Mouse (Mus musculus): Measurements from ENCODE around the gene Ppp1r14a.

Gene Ppp1r14a

DNA sequence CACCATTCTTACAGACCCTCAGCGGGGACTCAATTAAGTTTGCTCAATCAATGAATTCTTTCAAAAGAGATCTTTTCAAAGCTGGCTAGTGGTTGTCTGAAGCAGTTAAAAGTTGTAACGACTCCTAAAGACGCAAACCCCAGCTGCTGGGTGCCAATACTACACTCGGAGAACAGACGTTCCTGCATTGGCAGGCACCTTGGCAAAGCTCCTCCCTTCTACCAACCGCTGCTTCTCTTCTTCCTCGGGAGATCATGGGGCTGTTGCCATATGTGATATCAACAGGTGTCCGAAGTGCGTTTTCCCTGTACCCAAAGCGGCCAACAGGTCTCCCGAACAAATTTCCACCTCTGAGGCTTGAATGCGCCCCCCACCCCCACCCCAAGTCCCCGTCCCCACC is 8.3 kb upstream of the Ppp1r14a start:
- DNase-seq, result peak; percentile 32

- DNase-seq, result peak; percentile 80
Measured at GRCm38 (mm10) chr7:29281201-29282073, 7.7 kb upstream of the Ppp1r14a start, which contains the start of gene Spint2. Spint2 (minus strand) TSS chr7:29281912.

DNA sequence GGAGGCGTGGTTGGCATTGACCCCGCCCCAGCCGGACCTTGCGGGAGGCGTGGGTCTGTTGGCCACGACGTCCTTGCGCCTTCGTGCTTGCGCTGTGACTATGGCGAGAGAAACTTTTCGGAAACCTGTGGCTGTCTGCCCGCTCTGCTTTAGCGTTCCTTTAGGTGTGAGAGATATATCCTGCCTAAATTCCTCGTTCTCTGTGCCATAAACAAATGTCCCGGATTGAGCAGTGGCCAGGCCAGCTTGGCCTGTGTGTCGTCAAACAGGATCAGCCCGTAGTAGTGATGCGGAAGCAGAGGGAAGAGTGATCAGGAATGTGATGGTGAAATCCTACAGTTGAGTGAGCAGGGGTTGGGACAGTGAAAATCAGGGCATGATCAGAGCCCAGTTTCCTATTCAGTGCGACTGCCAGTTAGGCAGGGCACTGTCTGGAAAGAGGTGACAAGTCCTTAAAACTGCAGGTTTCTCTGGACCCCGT is 7.0 kb upstream of the Ppp1r14a start:
- peak; percentile 56 for DNase-seq

- no peak for DNase-seq
Measured at GRCm38 (mm10) chr7:29283876-29284275, 5.2 kb upstream of the Ppp1r14a start.

DNA sequence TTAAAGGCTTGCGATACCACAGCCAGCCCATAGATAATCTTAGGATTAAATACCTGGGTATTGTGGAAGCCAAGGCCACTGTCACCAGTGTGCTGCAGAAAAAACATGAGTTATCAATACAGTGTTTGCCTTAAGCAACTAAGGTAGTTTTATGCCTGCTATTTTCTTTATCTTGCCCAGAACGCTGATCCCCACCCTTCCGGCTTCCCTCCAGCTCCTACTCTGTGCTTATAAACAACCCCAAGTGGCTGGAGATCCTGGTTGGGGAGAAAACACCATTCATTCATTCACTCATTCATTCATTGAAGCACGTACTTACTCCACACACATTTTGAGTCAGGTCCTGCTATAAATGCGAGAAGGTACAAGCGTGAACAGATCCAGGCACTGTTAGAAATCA is 4.6 kb upstream of the Ppp1r14a start:
- DNase-seq, result no peak

DNA sequence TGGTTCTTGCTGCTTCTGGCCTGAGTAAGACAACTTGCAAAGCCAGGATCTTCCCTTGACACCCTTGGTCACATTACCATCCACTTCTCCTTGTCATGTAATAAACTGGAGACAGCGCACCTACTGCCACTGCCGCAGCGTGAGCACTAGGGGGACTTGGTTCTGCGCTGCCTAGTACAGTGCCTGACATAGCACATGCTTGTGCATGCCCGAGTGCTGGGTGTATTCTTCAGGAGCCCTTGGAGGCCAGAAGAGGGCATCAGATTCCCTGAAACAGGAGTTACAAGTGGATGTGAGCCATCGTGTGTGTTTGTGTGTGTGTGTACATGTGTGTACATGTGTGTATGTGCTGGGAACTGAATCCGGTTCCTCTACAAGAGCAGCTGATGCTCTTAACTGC is 1.6 kb upstream of the Ppp1r14a start:
- no peak for DNase-seq

DNA sequence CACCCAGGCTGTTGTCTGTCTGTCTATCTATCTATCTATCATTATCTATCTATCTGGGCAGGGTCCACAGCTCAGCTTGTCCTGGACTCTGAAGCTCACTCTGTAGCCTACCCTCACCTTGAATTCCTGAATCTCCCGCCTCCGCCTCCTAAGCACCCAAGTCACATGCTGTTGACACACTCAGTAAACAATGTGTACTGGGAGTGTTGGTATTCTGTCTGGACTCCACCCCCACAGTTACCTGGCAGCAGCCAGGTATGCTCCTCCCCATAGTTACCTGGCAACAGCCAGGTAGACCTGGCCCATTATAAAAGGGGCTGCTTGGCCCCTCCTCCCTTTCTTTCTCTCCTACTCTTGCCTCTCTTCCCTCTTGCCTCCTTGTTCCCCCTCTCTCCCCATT is 1.0 kb upstream of the Ppp1r14a start:
- no peak for DNase-seq

- DNase-seq, result no peak
Measured at GRCm38 (mm10) chr7:29289856-29290255, 748 bp downstream of the Ppp1r14a start.

- no peak for DNase-seq
Measured at GRCm38 (mm10) chr7:29290691-29291485, 1.8 kb downstream of the Ppp1r14a start.

DNA sequence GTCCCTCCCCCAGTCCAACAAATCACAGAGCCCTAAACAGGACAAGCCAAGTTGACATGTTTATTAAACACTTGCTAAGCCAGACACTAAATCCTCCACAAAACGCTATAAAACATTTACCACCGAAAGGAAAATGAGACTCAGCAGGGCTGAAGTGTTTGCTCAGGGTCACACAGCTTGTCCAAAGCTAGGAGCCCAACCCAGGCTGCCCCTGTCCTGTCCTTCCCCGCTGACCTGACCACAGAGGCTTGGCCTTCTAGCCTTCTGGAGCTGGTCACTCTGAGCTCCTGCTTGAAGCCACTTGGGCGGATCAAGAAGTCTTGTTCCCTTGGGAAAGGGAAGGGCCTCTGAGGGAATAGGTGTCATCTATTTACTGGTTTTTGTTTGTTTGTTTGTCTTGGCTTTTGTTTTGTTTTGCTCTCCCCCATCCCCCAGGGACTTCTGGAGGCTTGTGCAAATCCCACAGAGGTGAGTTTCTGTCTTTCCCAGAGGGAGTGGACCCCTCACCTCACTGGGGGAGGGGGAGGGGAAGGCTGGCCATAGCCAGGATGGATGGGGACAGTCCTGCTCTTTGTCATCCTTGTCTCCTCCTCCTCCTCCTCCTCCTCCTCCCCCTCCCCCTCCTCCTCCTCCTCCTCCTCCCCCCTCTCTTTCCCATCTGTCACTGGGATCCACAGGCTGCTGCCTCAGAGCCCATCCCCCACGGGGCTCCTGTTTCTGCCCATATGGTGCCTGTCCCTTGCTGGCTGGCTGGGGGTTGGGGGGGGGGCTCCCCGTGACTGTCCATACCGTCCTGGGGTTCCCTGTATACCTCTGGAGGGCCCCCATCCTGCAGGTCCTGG is 2.7 kb downstream of the Ppp1r14a start:
- DNase-seq, result peak; percentile 78

GRCm38 (mm10) chr7:29292458-29293098 is 3.5 kb downstream of the Ppp1r14a start:
- DNase-seq, result no peak

DNA sequence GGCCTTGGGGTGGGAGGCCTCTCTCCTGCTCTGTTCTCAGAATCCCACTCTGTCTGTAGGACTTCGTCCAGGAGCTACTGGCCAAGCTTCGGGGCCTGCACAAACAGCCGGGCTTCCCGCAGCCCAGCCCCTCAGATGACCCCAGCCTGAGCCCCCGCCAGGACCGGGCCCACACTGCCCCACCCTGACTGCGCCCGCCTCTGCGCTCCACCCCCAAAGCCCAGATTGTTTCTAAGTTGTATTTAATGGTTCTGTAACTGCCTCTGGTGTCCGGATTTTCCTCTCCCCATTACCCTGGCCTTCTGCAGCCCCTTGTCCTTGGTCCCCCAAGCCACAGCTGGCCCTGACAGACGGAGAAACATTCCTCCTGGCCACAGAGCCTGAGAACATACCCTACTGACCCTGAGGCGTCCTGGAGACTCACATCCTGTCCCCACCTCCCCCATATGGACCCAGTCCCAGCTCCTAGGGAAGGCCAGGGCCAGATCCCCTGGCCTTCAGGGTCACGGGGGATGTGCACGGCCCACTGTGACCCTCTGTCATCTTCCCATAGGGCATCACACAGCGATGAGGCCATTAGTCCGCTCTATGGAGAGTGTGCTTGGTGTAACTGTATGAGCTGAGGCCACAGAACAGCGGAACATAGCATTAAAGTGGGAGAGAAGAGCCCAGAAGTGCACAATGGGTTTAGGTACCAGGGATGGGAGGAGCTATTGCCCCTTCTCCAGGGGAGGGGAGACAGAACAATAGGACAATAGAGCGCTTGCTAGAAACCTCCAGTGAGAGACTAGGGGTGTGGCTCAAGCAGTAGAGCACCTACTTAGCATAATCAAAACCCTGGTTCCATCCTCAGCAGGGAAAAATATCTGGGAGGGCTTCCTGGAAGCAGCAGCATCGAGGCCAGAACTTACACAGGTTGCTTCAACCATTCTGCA is 4.3 kb downstream of the Ppp1r14a start:
- DNase-seq, result peak; percentile 61

DNA sequence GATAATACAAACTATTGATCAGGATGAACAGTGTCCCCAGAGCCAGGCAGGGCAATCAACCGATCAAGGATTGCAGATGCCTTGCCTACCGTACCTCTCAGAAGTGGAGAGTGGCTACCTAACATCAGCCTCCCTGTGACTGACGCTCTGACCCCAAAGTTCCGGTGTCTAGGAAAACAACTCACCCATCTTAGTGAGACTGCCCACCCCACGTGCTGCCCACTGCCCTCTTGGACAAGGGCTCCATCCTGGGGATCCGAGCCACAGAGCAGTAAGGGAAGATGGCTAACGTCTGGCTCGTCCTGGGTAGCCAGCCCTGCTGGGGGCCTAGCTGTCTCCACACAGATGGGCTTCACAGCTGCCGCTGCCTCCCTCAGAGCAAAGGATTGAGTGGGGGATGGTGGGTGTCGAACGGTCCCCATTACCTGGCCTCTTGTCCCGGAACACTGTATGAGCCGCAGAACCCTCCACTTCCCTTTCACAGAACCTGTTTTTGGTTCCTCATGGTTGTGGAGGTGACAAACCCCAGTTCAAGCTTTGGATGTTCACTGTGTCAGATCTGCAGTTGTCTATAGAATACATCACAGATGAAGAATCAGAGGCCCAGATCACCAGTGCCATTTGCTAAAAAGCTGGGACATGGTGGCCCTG is 5.1 kb downstream of the Ppp1r14a start:
- no peak for DNase-seq

DNA sequence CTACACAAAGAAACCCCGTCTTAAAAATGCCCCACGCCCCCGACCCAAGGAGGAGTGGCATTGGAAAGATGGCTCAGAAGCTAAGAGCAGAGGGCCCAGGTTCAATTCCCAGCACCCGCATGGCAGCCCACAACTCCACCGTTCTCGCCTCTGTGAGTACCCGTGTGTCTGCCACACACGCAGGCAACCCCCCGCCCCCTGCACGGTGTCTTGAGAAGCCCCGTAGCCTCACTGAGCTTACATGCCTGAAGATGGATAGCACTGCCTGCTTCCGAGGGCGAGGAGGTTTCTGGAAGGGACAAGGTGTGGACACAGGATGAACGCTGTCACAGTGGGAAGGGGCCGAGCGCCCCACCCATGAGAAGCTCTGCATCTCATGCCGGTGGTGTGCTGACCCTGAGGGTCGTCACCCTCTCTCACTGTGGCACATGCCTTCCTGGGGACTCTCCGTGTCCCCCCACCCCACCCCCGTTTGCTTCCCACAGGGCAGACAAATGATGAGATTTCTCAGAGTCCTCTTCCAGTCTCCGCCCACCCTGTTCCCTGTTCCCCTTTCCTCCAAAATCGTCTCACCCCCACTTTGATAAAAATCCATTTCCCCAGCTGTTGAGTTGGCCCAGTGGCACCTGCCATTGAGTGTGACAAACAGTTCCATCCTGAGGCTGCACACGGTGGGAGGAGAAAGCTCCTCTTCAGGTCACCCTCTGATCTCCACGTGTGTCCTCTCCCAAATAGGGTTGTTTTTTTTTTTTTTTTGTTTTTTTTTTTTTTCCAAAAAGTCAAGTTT is 6.9 kb downstream of the Ppp1r14a start:
- no peak for DNase-seq

DNA sequence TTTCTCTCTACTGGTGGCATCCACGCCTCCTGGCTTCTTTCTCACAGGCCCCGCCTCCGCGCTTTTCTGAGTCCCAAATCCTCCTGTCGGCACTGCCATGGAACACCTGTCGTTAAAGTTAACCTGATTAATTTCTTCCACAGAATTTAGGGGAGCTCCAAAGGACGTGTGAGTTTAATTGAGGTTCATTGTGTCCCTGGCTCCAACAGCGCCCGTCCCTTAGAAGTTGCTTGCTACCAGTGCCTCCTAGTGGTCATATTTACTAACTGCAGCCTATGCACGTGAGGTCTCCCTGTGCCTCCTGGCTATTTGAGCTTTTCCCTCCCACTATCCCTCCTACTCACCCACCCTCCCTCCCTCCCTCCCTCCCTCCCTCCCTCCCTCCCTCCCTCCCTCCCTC is 7.9 kb downstream of the Ppp1r14a start:
- peak; percentile 92 for DNase-seq

GRCm38 (mm10) chr7:29301127-29301566 is 12.0 kb downstream of the Ppp1r14a start:
- peak; percentile 87 for DNase-seq

- no peak for DNase-seq
Measured at GRCm38 (mm10) chr7:29302641-29303040, 13.5 kb downstream of the Ppp1r14a start.

DNA sequence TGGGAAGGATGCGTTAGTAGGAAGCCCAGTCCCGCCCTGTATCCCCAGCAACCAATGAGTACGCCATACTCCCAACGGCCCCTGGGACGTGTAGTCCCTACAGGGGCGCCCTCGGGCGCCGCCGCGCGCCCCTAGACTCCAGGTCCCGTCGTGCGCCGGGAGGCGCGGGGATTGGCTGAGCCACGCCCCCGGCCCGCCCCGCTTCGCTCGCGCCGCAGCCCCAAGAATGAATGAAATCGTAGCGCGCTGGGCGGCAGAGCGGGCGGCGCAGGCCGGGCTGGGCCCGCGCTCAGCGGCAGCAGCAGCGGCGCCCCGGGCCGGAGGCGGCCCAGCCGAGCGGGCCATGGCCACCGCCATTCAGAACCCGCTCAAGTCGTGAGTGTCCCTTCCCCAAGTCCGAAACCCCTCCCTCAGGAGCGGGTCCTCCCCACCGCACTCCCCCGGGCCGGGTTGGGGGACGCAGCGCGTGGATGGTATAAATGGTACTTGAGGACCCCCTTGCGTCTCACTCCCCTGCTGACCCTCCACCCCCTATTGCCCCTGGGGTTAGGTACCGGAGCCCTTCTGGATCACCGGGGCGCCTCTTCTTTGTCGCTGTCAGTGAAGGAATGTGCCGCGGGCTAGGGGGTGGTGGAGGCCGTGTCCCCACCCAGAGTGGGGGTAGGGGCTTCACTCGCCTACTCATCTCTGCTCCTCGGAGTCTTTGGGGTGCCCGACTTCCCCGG is 14.8 kb downstream of the Ppp1r14a start, which contains the start of gene Dpf1:
Gene Dpf1, plus strand, starts transcription at position 214 of the 725 bp plus-strand sequence.
- DNase-seq, result peak; percentile 95

All from retina, postnatal 1 day (tissue).